ENCODE assay signal across 9 mouse cellular contexts in the genomic region with DNA sequence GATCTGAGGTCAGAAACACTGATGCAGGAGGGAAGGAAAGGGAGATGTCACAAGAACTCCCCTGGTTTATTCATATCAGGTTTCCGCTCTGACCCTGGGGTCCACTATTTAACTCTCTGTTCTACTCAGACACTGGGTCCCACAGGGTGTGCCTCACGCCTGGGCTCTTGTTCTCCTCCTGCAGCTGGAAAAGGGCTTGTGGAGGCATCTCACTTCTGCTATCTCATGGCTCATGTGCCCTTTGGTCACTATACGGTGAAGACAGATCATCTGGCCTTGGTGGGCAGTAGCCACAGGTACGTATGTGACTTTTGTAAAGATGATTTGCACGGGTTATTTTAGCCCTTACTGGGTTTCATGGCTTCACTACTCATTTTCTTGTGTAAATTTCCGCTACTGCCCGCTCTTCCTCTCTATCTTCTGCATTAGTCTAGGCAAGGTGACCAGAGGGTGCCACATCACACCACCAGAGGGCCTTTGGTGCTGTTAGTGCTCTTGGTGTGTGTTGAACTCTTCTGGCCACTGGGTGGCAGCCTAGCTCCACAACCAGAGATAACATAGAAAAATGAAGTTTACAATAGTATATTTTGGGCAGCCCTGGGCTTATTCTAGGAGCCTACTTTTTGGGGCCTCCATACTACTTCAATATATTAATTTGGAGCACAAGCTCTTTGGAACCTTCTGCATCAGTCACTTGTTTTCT. TPM values are rescaled to one million over a fixed set of nuclear protein-coding genes. Genes with fewer than 3 reads are reported as not detected.
DNase-seq lines count a peak whose midpoint lies in the region; ATAC-seq and TF ChIP-seq lines count a peak whose summit lies in the region.
"Had no signal": no experiment of that assay in that cellular context is flagged by ENCODE, and none has a peak within 500 bp of the region (broad histone marks: within the 10 kb centered on the region; RNA-seq: fewer than 3 reads in every experiment).

No protein-coding gene starts in this region.

- H3K9me3 ChIP-seq in lung, embryonic 14.5 days (ENCODE audit: low read depth, low read length): no peaks in the 10 kb centered on the region
- H3K9me3 ChIP-seq: heart, embryonic 13.5 days had no signal

- no peaks in the 10 kb centered on the region for H3K4me1 ChIP-seq in lung, embryonic 14.5 days (ENCODE audit: insufficient read depth)

- H3K4me3 ChIP-seq in lung, embryonic 14.5 days (ENCODE audit: low read depth, low read length): no peak overlapping the region
- H3K4me3 ChIP-seq: heart, embryonic 13.5 days had no signal

- 61% methylated on average over 7 of the region's 7 CpGs for WGBS in lung, embryonic 14.5 days

- H3K27ac ChIP-seq in lung, embryonic 14.5 days (ENCODE audit: low read depth): no peak overlapping the region
- H3K27ac ChIP-seq: heart, embryonic 13.5 days had no signal

- intact Hi-C loops in heart, postnatal 36 days (cut with DNase I): loop anchor here (10.0 kb wide), 1 partner anchor 1402 kb away; no protein-coding TSS in a partner anchor

- H3K4me2 ChIP-seq in lung, embryonic 14.5 days: no peak overlapping the region
- H3K4me2 ChIP-seq: heart, embryonic 13.5 days had no signal

- no peak overlapping the region for H3K9ac ChIP-seq in lung, embryonic 14.5 days
- H3K9ac ChIP-seq: heart, embryonic 13.5 days had no signal

- no peaks in the 10 kb centered on the region for H3K27me3 ChIP-seq in lung, embryonic 14.5 days (ENCODE audit: insufficient read depth, low read length)

- TF ChIP-seq CTCF in lung, embryonic 14.5 days (IDR thresholded peaks at IDR 0.05; ENCODE audit: low read depth): peak; percentile 98

- no peaks in the 10 kb centered on the region for H3K36me3 ChIP-seq in lung, embryonic 14.5 days (ENCODE audit: insufficient read depth)

- peak; percentile 45 for DNase-seq in CD4-positive helper T cell, adult 2 months (ENCODE audit: low read depth, low spot score)
- DNase-seq in T-cell, adult 2 months (ENCODE audit: low spot score): peak; percentile 47
- peak; percentile 59 to 74 for DNase-seq in cerebellum, postnatal 4 days (ENCODE audit: low spot score in 2 of 2)
- DNase-seq in heart, postnatal 36 days: peak; percentile 30 to 45
- peak; percentile 49 to 76 for DNase-seq in kidney, postnatal 36 days
- DNase-seq in lung, embryonic 14.5 days: peak; percentile 88
- peak; percentile 8 to 33 for DNase-seq in thymus, postnatal 10 days (ENCODE audit: low spot score in 2 of 2)

- peak; percentile 69 for ATAC-seq in lung, embryonic 14.5 days (ENCODE audit: insufficient read depth)
- ATAC-seq in neutrophil, adult 5-6 weeks (ENCODE audit: extremely low read depth, insufficient number of reproducible peaks, low FRiP score, poor library complexity, severe bottlenecking): peak; percentile 78

RNA-seq across cellular contexts. Expression of gene Sec16b, which starts 46.4 kb away (rescaled TPM):
- total RNA-seq in heart, postnatal 36 days (2021): under 1 TPM; 0.73 to 0.89 TPM
- polyA plus RNA-seq in lung, embryonic 14.5 days (2014; fragmentation: Nextera tagmentation; extraction: Ambion mirVana): 2.3 and 3.3 TPM in 2 replicates
- 0.12 and 0.37 TPM in 2 replicates for total RNA-seq in neutrophil, adult 5-6 weeks (2017)

Comparison
In these comparisons a context has a peak if more than half of its experiments do, and no peak if none do; other contexts are left out.
1. DNase-seq: peak in every context shown above with its lines; median percentile 88 in lung, embryonic 14.5 days; 66 in cerebellum, postnatal 4 days; 62 in kidney, postnatal 36 days; 47 in T-cell, adult 2 months; 45 in CD4-positive helper T cell, adult 2 months; 38 in heart, postnatal 36 days; 20 in thymus, postnatal 10 days.